Mouse (Mus musculus) E14TG2a.4 (cell line): ENCODE data around the gene Nwd1.

Source experiments
- CTCF ChIP-seq: conservative IDR thresholded peaks from 2 replicates; pipeline ENCODE4 v1.5.1; 2014; ENCODE audit warnings: low read length
- NANOG ChIP-seq: IDR thresholded peaks from 2 replicates; pipeline ENCODE4 v1.6.1; 2014; ENCODE audit warnings: borderline replicate concordance, low read length, mixed read lengths

DNA sequence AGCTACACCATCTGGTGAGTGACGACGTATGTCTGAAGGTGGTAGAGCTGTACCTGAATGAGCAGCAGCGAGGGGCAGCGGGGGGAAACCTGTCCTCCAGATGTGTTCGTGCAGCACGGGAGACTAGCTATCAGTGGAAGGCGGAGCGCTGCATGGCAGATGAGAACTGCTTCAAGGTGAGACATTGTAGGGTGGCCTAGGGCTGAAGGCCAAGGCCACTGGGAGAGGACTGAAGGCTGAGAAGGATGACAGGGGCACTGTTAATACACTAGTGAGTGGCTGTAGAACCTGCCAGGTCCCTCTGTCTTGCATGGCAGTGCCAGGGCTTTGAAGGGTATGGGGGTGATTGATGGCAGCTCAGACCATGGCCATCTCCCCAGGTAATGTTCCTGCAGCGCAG is 106.7 kb downstream of the Nwd1 start:
- no peak for TF ChIP-seq CTCF
- no peak for TF ChIP-seq NANOG
